Mouse (Mus musculus): ENCODE data around the gene Cabp1.

DNA sequence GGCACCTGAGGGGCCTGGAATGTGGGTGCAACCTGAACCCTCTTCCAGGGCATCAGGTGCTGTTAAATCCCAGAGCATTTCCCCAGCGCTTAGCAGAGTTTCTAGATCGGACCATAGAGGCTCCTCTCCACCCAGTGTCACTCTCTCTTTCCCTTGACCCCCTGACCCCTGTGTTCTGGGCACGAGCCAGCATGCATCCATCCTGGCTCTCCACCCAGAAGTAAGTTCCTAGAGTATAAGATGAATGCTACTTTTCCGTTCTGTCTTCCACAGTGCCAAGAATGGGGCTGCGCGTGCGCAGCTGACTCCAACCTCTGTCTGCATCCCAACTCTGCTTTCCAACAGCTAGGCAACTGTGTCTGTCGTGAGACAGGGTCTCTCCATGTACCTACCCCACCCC, 24.0 kb downstream of the Cabp1 start:
- no peak for TF ChIP-seq CTCF (IDR thresholded peaks at IDR 0.05 in 2 of 3, conservative IDR thresholded peaks at IDR 0.05 in 1 of 3; ENCODE audit: control insufficient read depth in 1 of 3, insufficient read depth in 1 of 3, low read depth in 2 of 3, low read length in 3 of 3, poor library complexity in 1 of 3, severe bottlenecking in 1 of 3)
- TF ChIP-seq POLR2A (IDR thresholded peaks at IDR 0.05; ENCODE audit: control insufficient read depth in 1 of 2, insufficient read depth in 1 of 2, low read depth in 1 of 2, low read length in 2 of 2, poor library complexity in 1 of 2) = no peak
- no peak for TF ChIP-seq TCF12 (IDR thresholded peaks at IDR 0.05; ENCODE audit: low read depth, low read length)
- TF ChIP-seq ETS1 (IDR thresholded peaks at IDR 0.05; ENCODE audit: low read depth, low read length) = no peak
- TF ChIP-seq MEF2A (IDR thresholded peaks at IDR 0.05; ENCODE audit: extremely low read depth, insufficient replicate concordance, low read depth, low read length, poor library complexity, severe bottlenecking) = no peak
- no peak for TF ChIP-seq ZKSCAN1 (IDR thresholded peaks at IDR 0.05; ENCODE audit: low read depth, low read length)
- TF ChIP-seq MAX (IDR thresholded peaks at IDR 0.05; ENCODE audit: low read length) = no peak
- no peak for TF ChIP-seq EP300 (IDR thresholded peaks at IDR 0.05; ENCODE audit: low read depth in 1 of 2, low read length in 2 of 2)
- TF ChIP-seq SIN3A (IDR thresholded peaks at IDR 0.05; ENCODE audit: low read length) = no peak
- TF ChIP-seq BHLHE40 (IDR thresholded peaks at IDR 0.05; ENCODE audit: borderline replicate concordance, low read depth, low read length) = no peak
- TF ChIP-seq MAFK (IDR thresholded peaks at IDR 0.05; ENCODE audit: borderline replicate concordance, low read depth, low read length) = no peak
- no peak for TF ChIP-seq POLR2AphosphoS2 (IDR thresholded peaks at IDR 0.05; ENCODE audit: low read length)

Measured in MEL (cell line).